Mouse (Mus musculus): ENCODE results near the gene Prr23a2. TPM values are rescaled to one million over a fixed set of nuclear protein-coding genes. Genes with fewer than 3 reads are reported as not detected.

The Prr23a2 gene
- not detected for total RNA-seq (2021)
- long read RNA-seq, experiment 1: 0 reads
- long read RNA-seq, experiment 2: 0 reads

GRCm38 (mm10) chr9:98856210-98856609 lies at the start of gene Prr23a2:
Prr23a2 (plus strand) TSS chr9:98856494.
- no peak for DNase-seq

GRCm38 (mm10) chr9:98807631-98808030 lies 48.7 kb upstream of the Prr23a2 start:
- no peak for DNase-seq

- peak; percentile 68 for DNase-seq
Measured at GRCm38 (mm10) chr9:98809526-98809925, 46.8 kb upstream of the Prr23a2 start.

GRCm38 (mm10) chr9:98816066-98816465 lies 40.2 kb upstream of the Prr23a2 start:
- no peak for DNase-seq

GRCm38 (mm10) chr9:98817592-98817991 lies 38.7 kb upstream of the Prr23a2 start:
- DNase-seq: no peak

GRCm38 (mm10) chr9:98818971-98819370 lies 37.3 kb upstream of the Prr23a2 start:
- no peak for DNase-seq

- no peak for DNase-seq
Measured at GRCm38 (mm10) chr9:98819481-98819880, 36.8 kb upstream of the Prr23a2 start.

GRCm38 (mm10) chr9:98820461-98820860 lies 35.8 kb upstream of the Prr23a2 start:
- no peak for DNase-seq

- no peak for DNase-seq
Measured at GRCm38 (mm10) chr9:98821067-98821466, 35.2 kb upstream of the Prr23a2 start.

- no peak for DNase-seq
Measured at GRCm38 (mm10) chr9:98823805-98824204, 32.5 kb upstream of the Prr23a2 start.

GRCm38 (mm10) chr9:98829508-98829907 lies 26.8 kb upstream of the Prr23a2 start:
- no peak for DNase-seq

- no peak for DNase-seq
Measured at GRCm38 (mm10) chr9:98837537-98838074, 18.7 kb upstream of the Prr23a2 start.

- no peak for DNase-seq
Measured at GRCm38 (mm10) chr9:98842117-98842516, 14.2 kb upstream of the Prr23a2 start, which contains the start of gene Prr23a1. Prr23a1 (plus strand) TSS chr9:98842503.

- DNase-seq: no peak
Measured at GRCm38 (mm10) chr9:98863463-98863862, 7.2 kb downstream of the Prr23a2 start.

GRCm38 (mm10) chr9:98864571-98864970 lies 8.3 kb downstream of the Prr23a2 start, which contains the start of gene Prr23a3:
Prr23a3 (plus strand) TSS chr9:98864767.
- DNase-seq: no peak

- no peak for DNase-seq
Measured at GRCm38 (mm10) chr9:98901486-98901885, 45.2 kb downstream of the Prr23a2 start.

GRCm38 (mm10) chr9:98902819-98903218 lies 46.5 kb downstream of the Prr23a2 start, which contains the start of gene 7420426K07Rik:
7420426K07Rik (plus strand) TSS chr9:98903119.
- DNase-seq: no peak

Other genes with a start within 250 kb of the Prr23a2 start
- gene Prr23a1, start 14.0 kb upstream of the Prr23a2 start, total RNA-seq (2021): not detected
- gene Prr23a3, start 8.3 kb downstream of the Prr23a2 start, total RNA-seq (2021): not detected
- gene 7420426K07Rik, start 46.6 kb downstream of the Prr23a2 start, total RNA-seq (2021): not detected
- gene Foxl2, start 98.8 kb downstream of the Prr23a2 start, total RNA-seq (2021): not detected
- gene Faim, start 129.9 kb downstream of the Prr23a2 start, total RNA-seq (2021): 10 to 100 TPM; 19.1 to 22.2 TPM
- gene Gm1123, start 179.2 kb downstream of the Prr23a2 start, total RNA-seq (2021): not detected

Data from adrenal gland, postnatal 10 days (tissue).